Mouse (Mus musculus): Measurements from ENCODE around the gene Meis1.

DNA sequence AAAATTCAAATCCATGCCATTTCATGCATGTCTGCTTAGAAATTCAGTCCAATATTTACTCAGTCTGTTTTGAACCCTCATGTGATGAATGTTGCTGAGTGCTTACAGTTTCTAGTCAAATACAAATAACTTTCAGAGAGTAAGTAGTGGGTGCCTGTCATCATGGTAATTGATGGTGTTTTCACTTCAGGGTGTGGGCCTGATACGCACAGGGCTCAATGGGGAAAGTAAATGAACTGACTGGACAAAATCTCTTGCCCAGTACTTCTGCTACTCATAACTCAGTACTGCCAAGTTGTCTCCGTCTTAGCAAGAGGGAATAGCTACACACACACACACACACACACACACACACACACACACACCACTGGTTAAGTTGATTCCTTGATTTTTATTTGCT is 92.0 kb downstream of the Meis1 start:
- TF ChIP-seq CTCF (IDR thresholded peaks at IDR 0.05; ENCODE audit: borderline replicate concordance, extremely low read depth, insufficient read depth, insufficient read length): no peak
- TF ChIP-seq POLR2A (IDR thresholded peaks at IDR 0.05; ENCODE audit: borderline replicate concordance, extremely low read depth, insufficient read depth, insufficient read length, poor library complexity, severe bottlenecking): no peak
